Mouse (Mus musculus) lung, embryonic 14.5 days (tissue): Measurements from ENCODE around the gene Tnf. TPM values are rescaled to one million over a fixed set of nuclear protein-coding genes. Genes with fewer than 3 reads are reported as not detected.

ENCODE experiments used
- ATAC-seq: fragments of 200-750 bp; cut with Nextera tagmentation; 2 replicates; pipeline ENCODE4 v1.8.0; 2017; ENCODE audit warnings: mild to moderate bottlenecking, moderate TSS enrichment, moderate library complexity; ENCODE audit not compliant: insufficient read depth
- DNase-seq: peaks from one replicate; pipeline ENCODE4 v3.0.0-alpha.2; 2015
- H3K27ac ChIP-seq: fragments of 300-500 bp; sonication (generic); 2 replicates; pipeline ENCODE4 v1.5.1; 2014; ENCODE audit warnings: low read depth, mild to moderate bottlenecking, moderate library complexity
- H3K27me3 ChIP-seq: fragments of 300-500 bp; sonication (generic); 2 replicates; pipeline ENCODE4 v1.6.1; 2014; ENCODE audit warnings: low read length, control low read depth; ENCODE audit not compliant: insufficient read depth
- H3K36me3 ChIP-seq: fragments of 300-500 bp; sonication (generic); 2 replicates; pipeline ENCODE4 v1.6.1; 2014; ENCODE audit warnings: control low read depth; ENCODE audit not compliant: insufficient read depth
- H3K4me1 ChIP-seq: fragments of 300-500 bp; sonication (generic); 2 replicates; pipeline ENCODE4 v1.6.1; 2014; ENCODE audit warnings: antibody characterized with exemption, control low read depth; ENCODE audit not compliant: insufficient read depth
- H3K4me2 ChIP-seq: fragments of 300-500 bp; sonication (generic); 2 replicates; pipeline ENCODE4 v1.6.1; 2014; ENCODE audit warnings: mild to moderate bottlenecking
- H3K4me3 ChIP-seq: fragments of 300-500 bp; sonication (generic); 2 replicates; pipeline ENCODE4 v1.5.1; 2014; ENCODE audit warnings: low read depth, low read length
- H3K9ac ChIP-seq: fragments of 300-500 bp; sonication (generic); 2 replicates; pipeline ENCODE4 v1.6.1; 2014
- H3K9me3 ChIP-seq: fragments of 300-500 bp; sonication (generic); 2 replicates; pipeline ENCODE4 v1.6.1; 2016; ENCODE audit warnings: low read depth, low read length, control low read depth
- CTCF ChIP-seq: IDR thresholded peaks from 2 replicates; pipeline ENCODE4 v1.5.1; 2016; ENCODE audit warnings: antibody characterized with exemption, low read depth
- WGBS: fragments of 180-500 bp; shearing (Covaris S2); extraction: QIAGEN DNeasy Blood & Tissue Kit; methylation state at CpG from one replicate; pipeline ENCODE4 v1.1.7; 2014; 5-methylcytosine and 5-hydroxymethylcytosine counted together
- polyA plus RNA-seq: library from polyadenylated mRNA; unstranded; fragments of >200 nt; fragmentation: Nextera tagmentation; extraction: Ambion mirVana; gene quantifications from 2 replicates; pipeline ENCODE4 v1.2.1, GENCODE M21; 2014

Gene Tnf
- 0.12 and 0.21 TPM in 2 replicates for polyA plus RNA-seq

- H3K4me3 ChIP-seq = 0 out of 2 replicates have a peak within 1 kb of the TSS, but pooled peaks have one; percentile 1
- H3K27me3 ChIP-seq = peaks cover 30% of the 10 kb centered on the region
Measured at GRCm38 (mm10) chr17:35201787-35202186, at the start of gene Tnf. Gene Tnf, minus strand, starts transcription at chr17:35202007.

DNA sequence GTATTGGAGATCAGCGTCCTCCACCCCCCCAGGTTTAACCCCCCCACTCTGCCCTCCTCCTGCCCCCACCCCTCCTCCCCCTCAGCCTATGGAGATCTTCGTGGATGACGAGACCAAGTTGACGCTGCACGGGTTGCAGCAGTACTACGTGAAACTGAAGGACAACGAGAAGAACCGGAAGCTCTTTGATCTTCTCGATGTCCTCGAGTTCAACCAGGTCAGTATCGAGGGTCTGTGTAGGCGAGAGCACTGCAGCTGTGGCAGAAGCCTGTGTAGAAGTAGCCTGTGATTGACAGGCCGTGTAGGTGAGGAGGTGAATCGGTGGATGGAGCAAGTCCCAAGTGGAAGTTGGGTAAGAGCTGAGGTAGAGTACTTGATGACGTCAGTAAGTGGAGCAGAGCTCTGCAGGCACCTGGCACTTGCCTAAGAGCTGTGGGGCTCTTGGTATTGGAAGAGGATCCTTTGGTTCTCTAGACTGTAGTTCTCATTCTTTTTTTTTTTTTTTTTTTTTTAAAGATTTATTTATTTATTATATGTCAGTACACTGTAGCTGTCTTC lies 49.4 kb upstream of the Tnf start:
- no peak overlapping the region for H3K9ac ChIP-seq
- 65% methylated on average over 15 of the region's 15 CpGs for WGBS
- ATAC-seq = no peak; the same call in 1 of the 2 replicates

More at GRCm38 (mm10) chr17:35201787-35202186, at the start of gene Tnf:
- Histone ChIP-seq H3K9me3 (no peaks in the 10 kb centered on the region), H3K27ac (no peak within 1 kb of the TSS), H3K9ac (no peak within 1 kb of the TSS), H3K36me3 (no peaks in the 10 kb centered on the region), H3K4me1 (no peaks in the 10 kb centered on the region), H3K4me2 (no peak within 1 kb of the TSS)
- ATAC-seq (no peak), DNase-seq (no peak)
- TF ChIP-seq CTCF = no peak
- WGBS = 38% methylated on average over 13 of the region's 13 CpGs

GRCm38 (mm10) chr17:35250348-35251120 lies 48.7 kb upstream of the Tnf start:
- no peaks in the 10 kb centered on the region for H3K27me3 ChIP-seq
- H3K4me2 ChIP-seq = no peak overlapping the region
- H3K36me3 ChIP-seq = peaks cover 88% of the 10 kb centered on the region
- ATAC-seq (no peak), DNase-seq (no peak)
- TF ChIP-seq CTCF = no peak
- no peaks in the 10 kb centered on the region for H3K9me3 ChIP-seq
- 88% methylated on average over 3 of the region's 3 CpGs for WGBS
- H3K27ac ChIP-seq = no peak overlapping the region
- no peak overlapping the region for H3K9ac ChIP-seq
- H3K4me1 ChIP-seq = no peaks in the 10 kb centered on the region
- H3K4me3 ChIP-seq = no peak overlapping the region

More for the DNA sequence above, 49.4 kb upstream of the Tnf start:
- DNase-seq = peak; percentile 38
- Histone ChIP-seq H3K27ac (no peak overlapping the region), H3K4me1 (no peaks in the 10 kb centered on the region), H3K4me3 (no peak overlapping the region), H3K27me3 (no peaks in the 10 kb centered on the region), H3K4me2 (no peak overlapping the region), H3K36me3 (peaks cover 81% of the 10 kb centered on the region), H3K9me3 (no peaks in the 10 kb centered on the region)
- TF ChIP-seq CTCF = no peak

DNA sequence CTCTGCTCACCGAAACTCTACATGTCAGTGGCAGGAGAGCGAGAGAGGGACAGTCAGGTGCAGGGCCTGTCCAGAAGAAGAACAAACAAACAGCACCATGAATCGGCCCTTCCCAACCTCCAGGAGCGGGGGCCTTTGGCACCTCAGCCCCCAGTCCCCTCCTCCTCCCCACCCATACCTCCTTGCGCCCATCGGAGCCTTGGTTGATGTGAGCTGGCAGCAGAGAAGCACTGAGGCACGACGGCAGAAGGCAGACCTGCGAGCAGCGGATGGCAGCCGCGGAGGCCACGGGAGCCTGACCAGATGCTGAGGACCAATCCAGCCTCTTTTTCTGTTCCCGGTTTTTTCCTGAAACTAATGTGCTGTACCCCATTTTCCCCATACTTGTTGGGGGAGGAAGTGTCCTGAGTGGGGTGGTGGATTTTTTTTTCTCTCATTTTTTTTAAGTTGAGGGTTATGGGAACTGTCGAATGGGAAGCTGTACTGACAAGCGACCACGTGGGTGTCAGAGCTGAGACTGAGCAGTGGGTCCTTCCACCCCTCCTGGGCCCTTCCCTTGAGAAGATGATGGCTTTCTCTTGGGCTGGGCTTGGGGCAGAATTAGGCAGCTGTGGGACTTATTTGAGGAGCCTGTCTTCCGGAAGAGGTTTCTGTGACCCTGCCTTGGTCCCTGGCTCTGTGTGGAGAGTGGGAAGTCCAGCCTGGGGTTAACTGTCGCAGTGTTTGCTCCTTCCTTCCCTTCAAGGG lies 47.8 kb upstream of the Tnf start:
- TF ChIP-seq CTCF = no peak
- ATAC-seq = no peak

GRCm38 (mm10) chr17:35248986-35249385 lies 47.2 kb upstream of the Tnf start:
- Histone ChIP-seq H3K9me3 (no peaks in the 10 kb centered on the region), H3K27me3 (no peaks in the 10 kb centered on the region), H3K36me3 (peaks cover 98% of the 10 kb centered on the region), H3K9ac (no peak overlapping the region), H3K4me1 (peaks cover 7% of the 10 kb centered on the region), H3K27ac (no peak overlapping the region), H3K4me2 (no peak overlapping the region), H3K4me3 (no peak overlapping the region)
- no peak for TF ChIP-seq CTCF
- ATAC-seq (no peak), DNase-seq (no peak)
- 84% methylated on average over 14 of the region's 14 CpGs for WGBS

More for the DNA sequence above, 47.8 kb upstream of the Tnf start:
- Histone ChIP-seq H3K9me3 (no peaks in the 10 kb centered on the region), H3K27ac (no peak overlapping the region), H3K4me1 (0 out of 2 replicates have a peak, but pooled peaks cover 3% of the 10 kb centered on the region), H3K27me3 (no peaks in the 10 kb centered on the region), H3K9ac (no peak overlapping the region), H3K36me3 (peaks cover 98% of the 10 kb centered on the region), H3K4me2 (no peak overlapping the region), H3K4me3 (no peak overlapping the region)
- DNase-seq = no peak
- WGBS = 83% methylated on average over 19 of the region's 19 CpGs

DNA sequence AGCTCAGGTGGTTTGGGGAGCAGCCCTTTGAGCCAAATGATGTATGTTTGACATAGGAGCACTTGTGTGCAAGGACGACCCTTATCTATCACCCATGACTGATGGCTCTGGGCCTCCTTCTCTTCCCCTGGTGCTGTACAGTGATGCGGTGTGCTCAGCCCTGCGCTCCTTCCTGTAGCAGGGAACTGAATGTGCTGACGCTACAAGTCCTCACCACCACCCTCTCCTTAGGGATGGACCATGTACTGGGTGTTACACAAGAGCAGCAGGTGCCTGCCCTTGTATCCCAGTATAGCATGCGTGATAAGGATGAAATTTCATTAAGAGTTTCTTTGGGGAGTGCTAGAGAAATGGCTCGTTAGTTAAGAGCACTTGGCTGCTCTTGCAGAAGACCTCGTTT lies 45.3 kb upstream of the Tnf start:
- DNase-seq (no peak), ATAC-seq (no peak)
- H3K9me3 ChIP-seq = no peaks in the 10 kb centered on the region
- no peak overlapping the region for H3K27ac ChIP-seq
- no peak overlapping the region for H3K4me2 ChIP-seq
- no peak overlapping the region for H3K9ac ChIP-seq
- peaks cover 90% of the 10 kb centered on the region for H3K36me3 ChIP-seq
- H3K27me3 ChIP-seq = no peaks in the 10 kb centered on the region
- no peak for TF ChIP-seq CTCF
- WGBS = 68% methylated on average over 7 of the region's 7 CpGs
- peaks cover 7% of the 10 kb centered on the region for H3K4me1 ChIP-seq
- H3K4me3 ChIP-seq = no peak overlapping the region
